ENCODE assay signal across 8 mouse cellular contexts in genomic region chr1:18057646-18058210, GRCm38 (mm10).
DNase-seq lines count a peak whose midpoint lies in the region; ATAC-seq lines count a peak whose summit lies in the region.

No protein-coding gene starts in this region.

- peak; percentile 21 for DNase-seq in embryo, embryonic 10 days (ENCODE audit: low spot score)
- DNase-seq in embryo, embryonic 11 days, result no peak
- DNase-seq in right cerebral cortex, postnatal 25 days, result peak; percentile 8
- no peak for DNase-seq in right cerebral cortex, postnatal 36 days (ENCODE audit: low spot score in 2 of 2)
- DNase-seq in yolk sac, embryonic 10.5 days (ENCODE audit: low spot score), result peak; percentile 4
- no peak for DNase-seq in layer of hippocampus, adult 9-10 months (ENCODE audit: low spot score)
- no peak for DNase-seq in lung, postnatal 14 days

- WGBS in limb, embryonic 15.5 days, result under 1% methylated on average over 26 of the region's 26 CpGs

- H3K27ac ChIP-seq in limb, embryonic 15.5 days, result no peak overlapping the region

- H3K9me3 ChIP-seq in limb, embryonic 15.5 days, result no peaks in the 10 kb centered on the region

- peak overlapping the region; percentile 99 for H3K4me2 ChIP-seq in limb, embryonic 15.5 days

- H3K27me3 ChIP-seq in limb, embryonic 15.5 days, result peaks cover 38% of the 10 kb centered on the region

- peak overlapping the region; percentile 53 for H3K4me3 ChIP-seq in limb, embryonic 15.5 days

- H3K36me3 ChIP-seq in limb, embryonic 15.5 days, result no peaks in the 10 kb centered on the region

- H3K9ac ChIP-seq in limb, embryonic 15.5 days, result peak overlapping the region; percentile 31; the same call in 1 of the 2 replicates

- peaks cover 16% of the 10 kb centered on the region for H3K4me1 ChIP-seq in limb, embryonic 15.5 days

- no peak for ATAC-seq in limb, embryonic 15.5 days (ENCODE audit: insufficient number of reproducible peaks, low FRiP score, low TSS enrichment, low read depth)

Comparison
In these comparisons a context has a peak if more than half of its experiments do, and no peak if none do; other contexts are left out.
1. DNase-seq: peak in embryo, embryonic 10 days (single experiment), right cerebral cortex, postnatal 25 days (single experiment) and yolk sac, embryonic 10.5 days (single experiment); none in embryo, embryonic 11 days (single experiment), right cerebral cortex, postnatal 36 days (0 of 2), layer of hippocampus, adult 9-10 months (single experiment) and lung, postnatal 14 days (single experiment).